24 mouse cellular contexts compared by ENCODE assay signal in the genomic region with DNA sequence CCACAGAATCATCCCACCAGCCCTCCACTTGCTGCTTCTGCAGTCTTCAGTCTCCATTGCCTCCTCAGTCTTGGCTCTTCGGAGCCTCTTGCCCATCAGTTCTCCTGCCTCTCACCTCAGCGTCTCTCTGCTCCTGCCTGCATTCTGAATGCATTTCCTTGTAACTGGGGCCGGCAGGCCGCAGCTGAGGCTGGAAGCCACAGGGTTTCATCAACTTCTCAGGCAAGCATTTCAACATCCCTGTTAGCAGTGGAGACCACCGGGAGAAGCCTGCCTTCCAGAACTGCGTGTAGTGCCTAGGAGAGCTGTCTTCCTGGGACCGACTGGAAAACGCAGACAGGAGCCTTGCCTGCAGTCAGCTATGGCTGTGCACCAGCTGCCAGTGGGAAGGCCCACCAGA. TPM values are rescaled to one million over a fixed set of nuclear protein-coding genes. Genes with fewer than 3 reads are reported as not detected.
"Had no signal": no experiment of that assay in that cellular context is flagged by ENCODE, and none has a peak within 500 bp of the region (broad histone marks: within the 10 kb centered on the region; RNA-seq: fewer than 3 reads in every experiment).

No protein-coding gene starts in this region.

- H3K27ac ChIP-seq: liver, embryonic 13.5 days; liver, embryonic 15.5 days; lung, embryonic 15.5 days; macrophage; midbrain, embryonic 13.5 days; midbrain, embryonic 15.5 days; neural tube, embryonic 12.5 days; stomach, embryonic 15.5 days; stomach, postnatal 0 days had no signal

- H3K4me3 ChIP-seq: liver, embryonic 13.5 days; liver, embryonic 15.5 days; lung, embryonic 15.5 days; megakaryocyte, embryonic 14.5 days; midbrain, embryonic 13.5 days; midbrain, embryonic 15.5 days; neural tube, embryonic 12.5 days; stomach, embryonic 15.5 days had no signal

- H3K4me1 ChIP-seq: liver, embryonic 13.5 days; liver, embryonic 15.5 days; lung, embryonic 15.5 days; midbrain, embryonic 13.5 days; midbrain, embryonic 15.5 days; neural tube, embryonic 12.5 days; stomach, embryonic 15.5 days had no signal

- ATAC-seq: liver, postnatal 0 days; lung, postnatal 0 days; midbrain, embryonic 13.5 days; midbrain, embryonic 15.5 days had no signal

- DNase-seq: liver, embryonic 13.5 days; liver, postnatal 0 days; lung, adult 2 months; lung, postnatal 14 days; lung, postnatal 36 days; right cerebral cortex, postnatal 14 days; thymus, adult 2 months; thymus, postnatal 25 days; thymus, postnatal 4 days had no signal

RNA-seq across cellular contexts. Expression of a gene that starts 13.3 kb away (rescaled TPM):
- total RNA-seq: monocyte, adult 5-6 weeks had no signal
- polyA plus RNA-seq: liver, embryonic 13.5 days; liver, embryonic 15.5 days; liver, postnatal 0 days; lung, adult 2 months; lung, embryonic 15.5 days; lung, postnatal 0 days; macrophage; midbrain, embryonic 13.5 days; midbrain, embryonic 15.5 days; midbrain, postnatal 0 days; neural tube, embryonic 12.5 days; neural tube, embryonic 14.5 days; small intestine, adult 2 months; stomach, embryonic 15.5 days; stomach, postnatal 0 days; urinary bladder, adult 2 months had no signal
